9 mouse cellular contexts compared by ENCODE assay signal in the genomic region with DNA sequence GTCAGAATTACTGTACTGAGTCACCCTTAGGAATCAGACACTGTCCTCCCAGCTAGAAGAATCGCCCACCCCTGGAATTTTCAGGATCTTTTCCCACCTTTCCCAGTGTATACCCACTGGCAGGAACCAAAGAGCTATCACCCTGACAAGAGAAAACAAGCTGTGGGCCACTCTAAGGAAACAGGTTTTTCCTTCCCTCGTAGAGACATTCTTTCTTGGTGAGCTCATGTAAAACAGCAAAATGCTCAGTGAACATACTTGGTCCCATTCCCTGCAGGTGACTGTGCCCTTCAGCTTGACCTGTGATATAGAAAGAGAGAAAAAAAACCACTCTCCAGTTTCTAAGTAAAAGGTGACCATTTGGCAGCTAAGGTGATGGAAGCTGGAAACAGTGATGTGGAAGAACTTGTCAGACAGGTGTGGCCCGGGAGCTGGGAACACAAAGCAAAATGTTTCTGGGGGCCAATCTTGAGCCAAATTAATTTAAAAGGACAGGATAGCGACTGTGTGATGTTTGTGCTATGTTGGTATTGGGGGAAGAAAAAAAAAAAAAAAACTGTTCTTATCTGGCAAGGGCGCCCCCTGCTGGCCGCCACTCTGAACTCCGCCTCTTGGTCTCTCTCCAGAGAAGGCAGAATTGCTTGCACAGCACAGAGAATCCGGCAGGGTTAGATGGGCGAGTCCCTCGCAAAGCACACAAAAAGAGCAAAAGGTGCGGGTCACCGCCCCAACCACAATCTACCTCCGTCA.
DNase-seq lines count a peak whose midpoint lies in the region; ATAC-seq and TF ChIP-seq lines count a peak whose summit lies in the region.
"Had no signal": no experiment of that assay in that cellular context is flagged by ENCODE, and none has a peak within 500 bp of the region (broad histone marks: within the 10 kb centered on the region; RNA-seq: fewer than 3 reads in every experiment).

No protein-coding gene starts in this region.

- 0 out of 2 replicates have a peak, but pooled peaks cover 4% of the 10 kb centered on the region for H3K79me2 ChIP-seq in liver, adult 2 months (ENCODE audit: control insufficient read depth, insufficient read depth, low read length)

- no peaks in the 10 kb centered on the region for H3K9me3 ChIP-seq in heart, embryonic 11.5 days (replicated peaks; ENCODE audit: control insufficient read depth, low read length)
- no peaks in the 10 kb centered on the region for H3K9me3 ChIP-seq in kidney, embryonic 16.5 days (ENCODE audit: low read length)
- no peaks in the 10 kb centered on the region for H3K9me3 ChIP-seq in neural tube, embryonic 11.5 days (ENCODE audit: control insufficient read depth, low read length)
- H3K9me3 ChIP-seq in stomach, embryonic 16.5 days (replicated peaks; ENCODE audit: control insufficient read depth, low read length): no peaks in the 10 kb centered on the region

- WGBS in heart, embryonic 11.5 days (ENCODE audit: insufficient replicate concordance): 12% methylated on average over 13 of the region's 13 CpGs
- 14% methylated on average over 13 of the region's 13 CpGs for WGBS in kidney, embryonic 16.5 days
- WGBS in liver, adult 2 months: 13% methylated on average over 13 of the region's 13 CpGs
- 19% methylated on average over 13 of the region's 13 CpGs for WGBS in neural tube, embryonic 11.5 days
- 19% methylated on average over 13 of the region's 13 CpGs for WGBS in stomach, embryonic 16.5 days

- H3K9ac ChIP-seq in heart, embryonic 11.5 days (ENCODE audit: low read depth, low read length): no peak overlapping the region
- 0 out of 2 replicates have a peak overlapping the region, but pooled peaks have one; percentile 1 for H3K9ac ChIP-seq in kidney, embryonic 16.5 days (replicated peaks; ENCODE audit: low read length)
- peak overlapping the region; percentile 73; the same call in 1 of the 2 replicates for H3K9ac ChIP-seq in liver, adult 2 months (ENCODE audit: low read depth, low read length)
- no peak overlapping the region for H3K9ac ChIP-seq in neural tube, embryonic 11.5 days (ENCODE audit: low read length)
- H3K9ac ChIP-seq in stomach, embryonic 16.5 days (ENCODE audit: low read length): 0 out of 2 replicates have a peak overlapping the region, but pooled peaks have one; percentile 31

- peaks cover 22% of the 10 kb centered on the region for H3K4me1 ChIP-seq in heart, embryonic 11.5 days (ENCODE audit: control insufficient read depth, insufficient read depth, low read length)
- H3K4me1 ChIP-seq in kidney, embryonic 16.5 days (ENCODE audit: insufficient read depth, low read length): peaks cover 25% of the 10 kb centered on the region
- H3K4me1 ChIP-seq in liver, adult 2 months (ENCODE audit: control insufficient read depth, insufficient read depth, low read length): no peaks in the 10 kb centered on the region
- H3K4me1 ChIP-seq in neural tube, embryonic 11.5 days (ENCODE audit: control insufficient read depth, insufficient read depth, low read length): peaks cover 4% of the 10 kb centered on the region
- H3K4me1 ChIP-seq in stomach, embryonic 16.5 days (ENCODE audit: control insufficient read depth, insufficient read depth, low read length): peaks cover 38% of the 10 kb centered on the region

- peak overlapping the region; percentile 67 for H3K27ac ChIP-seq in heart, embryonic 11.5 days (ENCODE audit: low read depth, low read length)
- peak overlapping the region; percentile 57 for H3K27ac ChIP-seq in kidney, embryonic 16.5 days (ENCODE audit: low read length)
- peak overlapping the region; percentile 83 for H3K27ac ChIP-seq in liver, adult 2 months (replicated peaks; ENCODE audit: insufficient read depth, low read depth, low read length)
- H3K27ac ChIP-seq in neural tube, embryonic 11.5 days (ENCODE audit: low read depth, low read length): no peak overlapping the region
- H3K27ac ChIP-seq in stomach, embryonic 16.5 days (ENCODE audit: low read length): peak overlapping the region; percentile 90

- ATAC-seq in erythroblast, adult 5-6 weeks (replicated peaks; ENCODE audit: low FRiP score, poor library complexity, severe bottlenecking): 0 out of 2 replicates have a peak, but pooled peaks have one; percentile 52
- ATAC-seq in heart, embryonic 11.5 days (replicated peaks; ENCODE audit: insufficient number of reproducible peaks, low FRiP score, low TSS enrichment): peak; percentile 52
- peak; percentile 74 for ATAC-seq in kidney, embryonic 16.5 days (ENCODE audit: low FRiP score, low TSS enrichment)
- peak; percentile 71 for ATAC-seq in neural tube, embryonic 11.5 days (ENCODE audit: insufficient read depth, low FRiP score, low TSS enrichment)
- peak; percentile 90 for ATAC-seq in stomach, embryonic 16.5 days (ENCODE audit: insufficient read depth, low FRiP score)

- TF ChIP-seq POLR2A in brain, embryonic 14.5 days (IDR thresholded peaks at IDR 0.05; ENCODE audit: borderline replicate concordance, extremely low read depth, insufficient read depth, insufficient read length, poor library complexity, severe bottlenecking): no peak
- TF ChIP-seq POLR2A in liver, adult 2 months (IDR thresholded peaks at IDR 0.05; ENCODE audit: extremely low read depth, insufficient read depth, low read length): 0 out of 2 replicates have a peak, but pooled peaks have one; percentile 11

- peak; percentile 90 for TF ChIP-seq CTCF in brain, embryonic 14.5 days (IDR thresholded peaks at IDR 0.05; ENCODE audit: borderline replicate concordance, extremely low read depth, insufficient read depth, insufficient read length)
- peak; percentile 82 for TF ChIP-seq CTCF in liver, adult 2 months (IDR thresholded peaks at IDR 0.05; ENCODE audit: low read depth, low read length)

- 0 out of 2 replicates have a peak overlapping the region, but pooled peaks have one; percentile 18 for H3K4me3 ChIP-seq in heart, embryonic 11.5 days (ENCODE audit: low read depth, low read length)
- H3K4me3 ChIP-seq in kidney, embryonic 16.5 days (ENCODE audit: low read length): peak overlapping the region; percentile 42
- peak overlapping the region; percentile 54 for H3K4me3 ChIP-seq in liver, adult 2 months (ENCODE audit: insufficient read depth, low read depth, low read length)
- no peak overlapping the region for H3K4me3 ChIP-seq in neural tube, embryonic 11.5 days (ENCODE audit: low read depth, low read length)
- H3K4me3 ChIP-seq in stomach, embryonic 16.5 days (replicated peaks; ENCODE audit: low read length): peak overlapping the region; percentile 10; the same call in 1 of the 2 replicates
- H3K4me3 ChIP-seq: erythroblast, embryonic 14.5 days had no signal

- no peaks in the 10 kb centered on the region for H3K27me3 ChIP-seq in heart, embryonic 11.5 days (ENCODE audit: control insufficient read depth, insufficient read depth, low read length)
- no peaks in the 10 kb centered on the region for H3K27me3 ChIP-seq in kidney, embryonic 16.5 days (ENCODE audit: insufficient read depth, low read length)
- H3K27me3 ChIP-seq in liver, adult 2 months (ENCODE audit: control insufficient read depth, insufficient read depth, low read length): no peaks in the 10 kb centered on the region
- no peaks in the 10 kb centered on the region for H3K27me3 ChIP-seq in neural tube, embryonic 11.5 days (ENCODE audit: control insufficient read depth, insufficient read depth, low read length)
- no peaks in the 10 kb centered on the region for H3K27me3 ChIP-seq in stomach, embryonic 16.5 days (ENCODE audit: control insufficient read depth, insufficient read depth, low read length)

- H3K36me3 ChIP-seq in heart, embryonic 11.5 days (ENCODE audit: control insufficient read depth, insufficient read depth, low read length): no peaks in the 10 kb centered on the region
- H3K36me3 ChIP-seq in kidney, embryonic 16.5 days (ENCODE audit: insufficient read depth, low read length): no peaks in the 10 kb centered on the region
- no peaks in the 10 kb centered on the region for H3K36me3 ChIP-seq in liver, adult 2 months (ENCODE audit: control insufficient read depth, insufficient read depth, low read length)
- no peaks in the 10 kb centered on the region for H3K36me3 ChIP-seq in neural tube, embryonic 11.5 days (ENCODE audit: control insufficient read depth, insufficient read depth, low read length)
- H3K36me3 ChIP-seq in stomach, embryonic 16.5 days (ENCODE audit: control insufficient read depth, insufficient read depth, low read length): no peaks in the 10 kb centered on the region

- peak overlapping the region; percentile 55 for H3K4me2 ChIP-seq in heart, embryonic 11.5 days
- peak overlapping the region; percentile 51 for H3K4me2 ChIP-seq in kidney, embryonic 16.5 days (replicated peaks; ENCODE audit: low read depth, low read length)
- peak overlapping the region; percentile 25; the same call in 1 of the 2 replicates for H3K4me2 ChIP-seq in neural tube, embryonic 11.5 days (ENCODE audit: low read depth)
- H3K4me2 ChIP-seq in stomach, embryonic 16.5 days (ENCODE audit: low read depth, low read length): peak overlapping the region; percentile 48

- DNase-seq in CD4-positive helper T cell, adult 2 months (ENCODE audit: low read depth, low spot score): peak; percentile 70
- peak; percentile 92 for DNase-seq in brain, embryonic 14.5 days (ENCODE audit: low read depth)
- peak; percentile 92 for DNase-seq in liver, adult 2 months (ENCODE audit: extremely low read depth, low read depth, low spot score)
- DNase-seq in neural tube, embryonic 11.5 days (ENCODE audit: low spot score): peak; percentile 83

Comparison
In these comparisons a context has a peak if more than half of its experiments do, and no peak if none do; other contexts are left out.
1. H3K9ac ChIP-seq: peak in kidney, embryonic 16.5 days (single experiment), liver, adult 2 months (single experiment) and stomach, embryonic 16.5 days (single experiment); none in heart, embryonic 11.5 days (single experiment) and neural tube, embryonic 11.5 days (single experiment).
2. Peak in every context shown above with its lines, with median percentiles within 50 percentile points of each other: DNase-seq, ATAC-seq and H3K4me2 ChIP-seq.